Mouse (Mus musculus): ENCODE results near the gene 1110004F10Rik. TPM values are rescaled to one million over a fixed set of nuclear protein-coding genes. Genes with fewer than 3 reads are reported as not detected.

1110004F10Rik gene
- polyA plus RNA-seq, 1 experiment from 2014 or later = 371 TPM

- H3K4me1 ChIP-seq = peaks cover 15% of the 10 kb centered on the region
- H3K4me3 ChIP-seq = no peak overlapping the region
- H3K27ac ChIP-seq (replicated peaks) = no peak overlapping the region
- H3K27me3 ChIP-seq (ENCODE audit: low read depth, poor library complexity, severe bottlenecking) = no peaks in the 10 kb centered on the region
- H3K36me3 ChIP-seq = 0 out of 2 replicates have a peak, but pooled peaks cover 3% of the 10 kb centered on the region
- WGBS = 77% methylated on average over 12 of the region's 12 CpGs
- H3K9me3 ChIP-seq (replicated peaks) = no peaks in the 10 kb centered on the region
- peak; percentile 10 for DNase-seq (ENCODE audit: low spot score)
These were observed 76.2 kb downstream of the 1110004F10Rik start for GRCm38 (mm10) chr7:116115216-116115930.

DNA sequence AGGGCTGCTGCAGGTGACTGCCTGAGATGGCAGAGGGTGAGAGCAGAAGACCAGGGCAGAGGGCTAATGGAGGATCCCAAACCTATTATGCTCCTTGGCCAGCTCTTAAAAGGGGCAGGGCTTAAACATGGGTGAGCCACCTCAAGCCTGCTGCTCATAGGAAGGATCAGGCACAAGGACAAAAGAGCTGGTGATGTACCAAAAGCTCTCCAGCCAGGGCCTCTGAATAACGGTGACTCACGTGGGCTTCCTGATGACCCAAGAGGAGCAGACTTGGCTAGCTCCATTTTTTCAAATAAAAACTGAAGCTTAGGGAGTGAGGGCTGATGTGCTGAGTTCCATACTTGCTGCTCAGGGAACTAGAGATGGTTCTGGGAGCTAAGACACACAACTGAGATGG is 76.8 kb downstream of the 1110004F10Rik start:
- Histone ChIP-seq H3K36me3 (0 out of 2 replicates have a peak, but pooled peaks cover 3% of the 10 kb centered on the region), H3K27ac (replicated peaks) (no peak overlapping the region), H3K4me3 (no peak overlapping the region), H3K27me3 (ENCODE audit: low read depth, poor library complexity, severe bottlenecking) (no peaks in the 10 kb centered on the region), H3K4me1 (peaks cover 21% of the 10 kb centered on the region), H3K9me3 (replicated peaks) (no peaks in the 10 kb centered on the region)
- DNase-seq (ENCODE audit: low spot score) = no peak
- 85% methylated on average over 2 of the region's 2 CpGs for WGBS

- no peak for DNase-seq (ENCODE audit: low spot score)
- no peaks in the 10 kb centered on the region for H3K9me3 ChIP-seq (replicated peaks)
- H3K4me1 ChIP-seq = peaks cover 55% of the 10 kb centered on the region
- 73% methylated on average over 1 of the region's 1 CpGs for WGBS
- H3K4me3 ChIP-seq = no peak overlapping the region
- H3K36me3 ChIP-seq = peaks cover 10% of the 10 kb centered on the region; the same call in 1 of the 2 replicates
- H3K27me3 ChIP-seq (ENCODE audit: low read depth, poor library complexity, severe bottlenecking) = no peaks in the 10 kb centered on the region
- H3K27ac ChIP-seq (replicated peaks) = peak overlapping the region; percentile 29
These were observed 80.2 kb downstream of the 1110004F10Rik start for GRCm38 (mm10) chr7:116119306-116119857.

- H3K4me1 ChIP-seq = peaks cover 49% of the 10 kb centered on the region
- H3K27me3 ChIP-seq (ENCODE audit: low read depth, poor library complexity, severe bottlenecking) = no peaks in the 10 kb centered on the region
- H3K36me3 ChIP-seq = peaks cover 23% of the 10 kb centered on the region
- DNase-seq (ENCODE audit: low spot score) = no peak
- peak overlapping the region; percentile 2; the same call in 1 of the 2 replicates for H3K4me3 ChIP-seq
- peak overlapping the region; percentile 86 for H3K27ac ChIP-seq (replicated peaks)
- H3K9me3 ChIP-seq (replicated peaks) = no peaks in the 10 kb centered on the region
- WGBS = 71% methylated on average over 4 of the region's 4 CpGs
These were observed 81.5 kb downstream of the 1110004F10Rik start for GRCm38 (mm10) chr7:116120737-116121136.

DNA sequence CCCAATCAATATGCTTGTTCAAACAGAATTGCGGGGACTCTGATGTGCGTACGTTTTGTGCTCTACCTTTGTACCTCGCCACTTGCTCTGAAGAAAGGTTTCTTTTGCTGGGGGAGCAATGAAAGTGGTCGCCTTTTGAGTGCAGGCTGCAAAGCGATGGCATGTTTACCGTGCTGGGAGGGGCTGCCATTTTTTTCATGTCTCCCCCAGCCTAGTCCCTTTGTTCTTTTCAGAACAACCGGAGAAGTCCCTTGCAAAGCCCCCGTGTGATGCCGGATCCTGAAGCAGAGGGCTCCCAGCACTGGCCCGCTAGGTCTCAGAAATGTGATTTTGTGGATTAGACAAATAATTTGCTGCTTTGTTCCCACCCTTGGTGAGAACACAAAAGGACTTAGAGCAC is 82.0 kb downstream of the 1110004F10Rik start:
- no peak for DNase-seq (ENCODE audit: low spot score)
- peak overlapping the region; percentile 86 for H3K27ac ChIP-seq (replicated peaks)

DNA sequence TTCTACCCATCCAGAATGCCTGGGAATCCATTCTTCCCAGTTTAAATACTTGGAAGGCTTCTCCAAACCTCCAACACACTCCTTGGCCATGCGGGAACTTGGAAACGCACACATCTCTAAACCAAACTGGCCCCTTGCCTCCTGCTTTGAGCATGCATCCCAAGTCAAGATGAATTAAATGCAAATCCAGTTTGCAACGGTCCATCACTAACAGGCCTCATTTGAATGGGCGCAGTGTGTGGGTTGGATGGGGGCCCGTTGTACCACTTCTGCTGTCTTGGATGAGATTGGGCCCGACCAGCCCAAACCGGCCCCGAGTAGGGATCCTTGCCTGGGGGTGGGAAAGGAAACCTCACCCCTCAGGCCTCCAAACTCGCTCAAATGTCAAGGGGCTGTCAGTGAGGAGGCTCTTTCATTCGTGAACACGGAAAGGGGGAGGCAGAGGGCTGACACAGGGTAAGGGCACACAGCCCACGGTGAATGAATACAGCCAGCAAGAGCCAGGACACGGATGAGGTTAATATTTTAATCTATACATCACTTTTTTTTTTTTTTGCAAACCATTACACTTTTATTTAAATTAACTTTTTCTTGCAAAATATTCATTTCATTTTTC is 83.9 kb downstream of the 1110004F10Rik start:
- WGBS = 40% methylated on average over 13 of the region's 13 CpGs
- Histone ChIP-seq H3K4me3 (no peak overlapping the region), H3K36me3 (peaks cover 46% of the 10 kb centered on the region), H3K4me1 (peaks cover 52% of the 10 kb centered on the region), H3K9me3 (replicated peaks) (no peaks in the 10 kb centered on the region), H3K27ac (replicated peaks) (peak overlapping the region; percentile 86), H3K27me3 (ENCODE audit: low read depth, poor library complexity, severe bottlenecking) (no peaks in the 10 kb centered on the region)
- peak; percentile 56 for DNase-seq (ENCODE audit: low spot score)

More for the DNA sequence above, 82.0 kb downstream of the 1110004F10Rik start:
- Histone ChIP-seq H3K9me3 (replicated peaks) (no peaks in the 10 kb centered on the region), H3K4me3 (peak overlapping the region; percentile 2; the same call in 1 of the 2 replicates), H3K4me1 (peaks cover 49% of the 10 kb centered on the region), H3K36me3 (peaks cover 27% of the 10 kb centered on the region), H3K27me3 (ENCODE audit: low read depth, poor library complexity, severe bottlenecking) (no peaks in the 10 kb centered on the region)
- WGBS = 25% methylated on average over 11 of the region's 11 CpGs

DNA sequence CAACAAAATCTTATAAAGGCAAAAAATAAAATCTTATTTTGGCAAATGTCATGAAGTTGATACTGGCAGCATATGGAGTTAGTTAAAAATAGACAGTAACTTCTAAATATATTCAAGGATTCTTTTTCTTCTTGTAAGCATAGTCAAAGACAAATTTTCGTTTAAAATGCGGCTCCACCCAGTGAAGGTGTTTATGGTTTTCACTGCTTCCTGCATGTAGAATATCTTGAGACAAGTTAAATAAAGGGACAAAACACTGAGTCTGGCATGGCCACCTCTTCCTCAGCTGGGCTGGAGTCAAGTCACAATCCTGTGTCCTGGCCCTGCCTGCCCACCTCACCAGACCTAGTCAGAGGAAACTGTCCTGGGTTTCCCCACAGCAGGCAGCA is 84.4 kb downstream of the 1110004F10Rik start:
- Histone ChIP-seq H3K4me3 (no peak overlapping the region), H3K27me3 (ENCODE audit: low read depth, poor library complexity, severe bottlenecking) (no peaks in the 10 kb centered on the region), H3K9me3 (replicated peaks) (no peaks in the 10 kb centered on the region), H3K36me3 (peaks cover 51% of the 10 kb centered on the region), H3K27ac (replicated peaks) (peak overlapping the region; percentile 66), H3K4me1 (peaks cover 52% of the 10 kb centered on the region)
- DNase-seq (ENCODE audit: low spot score) = no peak
- 87% methylated on average over 2 of the region's 2 CpGs for WGBS

DNA sequence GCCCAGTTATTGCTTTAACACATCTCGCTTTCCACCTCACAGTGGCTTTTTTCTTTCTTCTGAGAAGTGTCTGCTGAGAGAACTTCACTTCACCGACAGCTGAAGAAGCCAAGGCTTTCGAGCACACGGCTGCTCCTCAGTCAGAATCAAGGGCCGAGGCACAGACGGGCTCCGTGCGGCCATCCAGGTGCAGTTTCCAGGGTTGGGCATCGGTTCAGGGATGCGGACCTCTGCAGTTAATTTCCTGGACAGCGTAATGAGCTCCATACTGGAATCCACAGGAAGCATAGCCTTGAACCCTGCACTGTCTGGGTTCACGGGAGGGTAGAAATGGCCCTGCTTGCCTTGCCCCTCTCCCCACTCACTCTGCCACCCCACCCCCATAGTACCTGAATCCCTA is 84.9 kb downstream of the 1110004F10Rik start:
- H3K27me3 ChIP-seq (ENCODE audit: low read depth, poor library complexity, severe bottlenecking) = no peaks in the 10 kb centered on the region
- DNase-seq (ENCODE audit: low spot score) = no peak
- no peaks in the 10 kb centered on the region for H3K9me3 ChIP-seq (replicated peaks)
- WGBS = 95% methylated on average over 12 of the region's 12 CpGs
- H3K4me3 ChIP-seq = no peak overlapping the region
- peaks cover 55% of the 10 kb centered on the region for H3K36me3 ChIP-seq
- peaks cover 52% of the 10 kb centered on the region for H3K4me1 ChIP-seq
- peak overlapping the region; percentile 66 for H3K27ac ChIP-seq (replicated peaks)

- Histone ChIP-seq H3K27me3 (ENCODE audit: low read depth, poor library complexity, severe bottlenecking) (no peaks in the 10 kb centered on the region), H3K27ac (replicated peaks) (0 out of 2 replicates have a peak overlapping the region, but pooled peaks have one; percentile 28), H3K9me3 (replicated peaks) (no peaks in the 10 kb centered on the region), H3K36me3 (peaks cover 61% of the 10 kb centered on the region), H3K4me1 (peaks cover 45% of the 10 kb centered on the region), H3K4me3 (no peak overlapping the region)
- 87% methylated on average over 7 of the region's 7 CpGs for WGBS
- no peak for DNase-seq (ENCODE audit: low spot score)
These were observed 86.5 kb downstream of the 1110004F10Rik start for GRCm38 (mm10) chr7:116125671-116126070.

DNA sequence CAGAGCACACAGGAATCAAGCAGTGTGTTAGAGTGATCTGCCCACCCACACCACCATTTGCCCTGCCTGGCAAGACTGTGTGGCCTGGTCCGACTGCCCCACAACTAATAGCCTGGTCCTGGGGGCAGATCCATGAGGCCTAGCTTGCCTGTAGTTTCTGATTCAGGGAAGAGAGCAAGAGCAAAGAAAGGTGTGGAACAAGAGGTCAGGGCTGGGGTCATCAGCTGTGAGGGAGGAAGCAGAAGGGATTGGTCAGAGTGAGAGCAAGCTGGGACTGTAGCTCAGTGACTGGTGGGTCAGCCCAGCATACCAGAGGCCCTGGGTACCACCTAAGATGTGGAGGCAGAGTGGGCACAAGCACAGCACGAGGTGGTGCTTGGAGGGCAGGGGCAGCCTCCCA is 87.9 kb downstream of the 1110004F10Rik start:
- 82% methylated on average over 2 of the region's 2 CpGs for WGBS
- Histone ChIP-seq H3K4me3 (no peak overlapping the region), H3K4me1 (peaks cover 37% of the 10 kb centered on the region), H3K27me3 (ENCODE audit: low read depth, poor library complexity, severe bottlenecking) (no peaks in the 10 kb centered on the region), H3K36me3 (peaks cover 61% of the 10 kb centered on the region), H3K27ac (replicated peaks) (peak overlapping the region; percentile 50), H3K9me3 (replicated peaks) (no peaks in the 10 kb centered on the region)
- DNase-seq (ENCODE audit: low spot score) = no peak

GRCm38 (mm10) chr7:116128286-116128685 is 89.1 kb downstream of the 1110004F10Rik start:
- H3K4me3 ChIP-seq = no peak overlapping the region
- no peak for DNase-seq (ENCODE audit: low spot score)
- H3K9me3 ChIP-seq (replicated peaks) = no peaks in the 10 kb centered on the region
- 97% methylated on average over 8 of the region's 8 CpGs for WGBS
- H3K4me1 ChIP-seq = peaks cover 28% of the 10 kb centered on the region
- no peak overlapping the region for H3K27ac ChIP-seq (replicated peaks)
- H3K27me3 ChIP-seq (ENCODE audit: low read depth, poor library complexity, severe bottlenecking) = no peaks in the 10 kb centered on the region
- peaks cover 66% of the 10 kb centered on the region for H3K36me3 ChIP-seq

GRCm38 (mm10) chr7:116129374-116129773 is 90.2 kb downstream of the 1110004F10Rik start:
- Histone ChIP-seq H3K4me3 (no peak overlapping the region), H3K9me3 (replicated peaks) (no peaks in the 10 kb centered on the region), H3K4me1 (peaks cover 17% of the 10 kb centered on the region; the same call in 1 of the 2 replicates), H3K27me3 (ENCODE audit: low read depth, poor library complexity, severe bottlenecking) (no peaks in the 10 kb centered on the region), H3K36me3 (peaks cover 67% of the 10 kb centered on the region), H3K27ac (replicated peaks) (no peak overlapping the region)
- WGBS = 92% methylated on average over 10 of the region's 10 CpGs
- no peak for DNase-seq (ENCODE audit: low spot score)

DNA sequence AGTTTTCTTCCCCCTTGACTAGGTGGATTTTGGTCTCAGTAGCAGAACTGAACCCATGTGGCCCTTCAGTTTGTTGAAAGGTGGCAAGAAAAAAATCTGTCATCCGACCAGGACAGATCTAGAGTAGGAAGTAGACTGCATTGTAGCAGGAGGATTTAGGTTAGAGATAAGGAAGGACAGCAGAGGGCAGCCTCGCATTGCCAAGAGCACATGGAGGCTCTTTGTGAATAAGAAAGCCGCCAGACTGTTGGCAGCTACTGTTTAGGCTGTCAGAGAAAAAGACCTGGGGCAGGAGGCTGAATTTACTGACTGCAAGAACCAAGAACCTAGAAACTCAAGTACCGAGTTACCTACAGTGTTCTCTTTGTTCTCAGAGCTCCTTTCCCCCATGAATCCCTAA is 92.2 kb downstream of the 1110004F10Rik start:
- DNase-seq (ENCODE audit: low spot score) = no peak
- Histone ChIP-seq H3K4me1 (peaks cover 13% of the 10 kb centered on the region; the same call in 1 of the 2 replicates), H3K36me3 (peaks cover 67% of the 10 kb centered on the region), H3K4me3 (no peak overlapping the region), H3K27ac (replicated peaks) (peak overlapping the region; percentile 71; the same call in 1 of the 2 replicates), H3K9me3 (replicated peaks) (no peaks in the 10 kb centered on the region), H3K27me3 (ENCODE audit: low read depth, poor library complexity, severe bottlenecking) (no peaks in the 10 kb centered on the region)
- 28% methylated on average over 4 of the region's 4 CpGs for WGBS
